Mouse (Mus musculus): Measurements from ENCODE around the gene Klk1b27.
"Not testable (repeated sequence)": the region's sequence is repeated elsewhere in the genome, so short reads cannot be mapped to it uniquely, and the experiment has no call there.

Klk1b27 gene

GRCm38 (mm10) chr7:44051990-44052389 is at the start of gene Klk1b27:
TSS of gene Klk1b27 (plus strand) at chr7:44052290.
- not testable (repeated sequence) for DNase-seq

- no peak for DNase-seq
Observed at GRCm38 (mm10) chr7:44004847-44005246, 47.2 kb upstream of the Klk1b27 start.

GRCm38 (mm10) chr7:44011868-44012267 is 40.2 kb upstream of the Klk1b27 start, which contains the start of gene Klk1b26:
TSS of gene Klk1b26 (plus strand) at chr7:44012168.
- not testable (repeated sequence) for DNase-seq

- not testable (repeated sequence) for DNase-seq
Observed at GRCm38 (mm10) chr7:44014666-44015065, 37.4 kb upstream of the Klk1b27 start.

- no peak for DNase-seq
Observed at GRCm38 (mm10) chr7:44015071-44015470, 37.0 kb upstream of the Klk1b27 start.

GRCm38 (mm10) chr7:44072117-44072516 is 20.0 kb downstream of the Klk1b27 start:
- DNase-seq, result no peak

- DNase-seq, result no peak
Observed at GRCm38 (mm10) chr7:44077703-44078102, 25.6 kb downstream of the Klk1b27 start.

GRCm38 (mm10) chr7:44096111-44096510 is 44.0 kb downstream of the Klk1b27 start:
- no peak for DNase-seq

GRCm38 (mm10) chr7:44102028-44102427 is 49.9 kb downstream of the Klk1b27 start, which contains the start of gene Klk1b21:
TSS of gene Klk1b21 (plus strand) at chr7:44102328.
- not testable (repeated sequence) for DNase-seq

Data from lung, adult 18-20 months (tissue).